Mouse (Mus musculus): ENCODE data around the gene Hoxc11.

GRCm38 (mm10) chr15:102965003-102965891 lies 11.0 kb downstream of the Hoxc11 start:
- TF ChIP-seq CTCF (IDR thresholded peaks at IDR 0.05; ENCODE audit: control insufficient read depth, insufficient read depth, insufficient read length) = no peak
- no peak for TF ChIP-seq CEBPB (IDR thresholded peaks at IDR 0.05; ENCODE audit: low read depth)
- no peak for TF ChIP-seq MYOG (IDR thresholded peaks at IDR 0.05; ENCODE audit: control insufficient read depth, extremely low read depth, insufficient read length)
- TF ChIP-seq MAX (IDR thresholded peaks at IDR 0.05) = no peak
- no peak for TF ChIP-seq MYOD1 (IDR thresholded peaks at IDR 0.05; ENCODE audit: control insufficient read depth, insufficient read length, low read depth)
